Mouse (Mus musculus) cerebellum, adult 2 months (tissue): ENCODE results near the gene Crhr2.

Experiments used
- CTCF ChIP-seq: fragments of 200-500 bp; IDR thresholded peaks from 2 replicates; pipeline ENCODE4 v1.5.1; 2011; ENCODE audit warnings: low read depth, mild to moderate bottlenecking, control low read depth, low read length, moderate library complexity, borderline replicate concordance; ENCODE audit not compliant: insufficient read depth
- POLR2A ChIP-seq: fragments of 200-500 bp; IDR thresholded peaks from 2 replicates; pipeline ENCODE4 v1.6.1; 2011; ENCODE audit warnings: low read length, control low read depth, borderline replicate concordance; ENCODE audit not compliant: insufficient read depth

DNA sequence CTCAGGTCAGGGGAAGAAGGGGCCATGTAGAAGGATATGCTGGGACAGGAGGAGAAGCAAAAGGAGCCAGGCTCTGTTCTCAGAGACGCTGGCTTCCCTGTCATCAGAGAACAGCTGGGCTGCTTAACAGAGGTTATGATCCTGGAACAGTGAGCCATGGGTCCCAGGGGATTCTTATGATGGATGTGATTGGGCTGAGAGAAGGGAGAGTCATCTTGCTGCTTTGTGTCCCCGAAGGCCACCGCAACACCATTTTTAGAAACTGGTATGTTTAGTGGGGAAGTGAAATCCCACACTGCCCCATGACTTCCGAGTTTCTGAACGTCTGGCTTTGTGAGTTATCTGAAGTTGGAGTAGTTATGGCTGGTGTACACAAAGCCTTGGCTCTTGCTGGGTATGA is 12.5 kb upstream of the Crhr2 start:
- TF ChIP-seq POLR2A (no peak), CTCF (no peak)
